Mouse (Mus musculus): ENCODE measurements around the gene Myom1.

DNA sequence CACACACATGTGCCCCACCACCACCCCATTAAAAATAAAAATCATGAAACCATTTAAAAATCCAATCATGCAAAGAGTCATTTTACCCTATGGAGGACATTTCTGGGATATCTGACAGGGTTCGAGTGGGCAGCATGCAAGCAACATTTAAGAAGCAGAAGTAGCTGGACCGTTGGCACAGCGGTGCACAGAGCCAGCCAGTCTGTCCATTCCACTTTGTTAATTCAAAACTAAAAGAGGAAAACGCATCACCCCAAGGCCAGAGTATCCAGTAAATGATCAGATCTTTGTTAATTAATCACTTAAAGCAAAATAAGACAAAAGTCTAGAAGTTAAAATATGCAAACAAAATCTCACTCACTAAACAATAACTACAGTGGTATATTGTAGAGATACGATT is 133.4 kb downstream of the Myom1 start:
- TF ChIP-seq CTCF (IDR thresholded peaks at IDR 0.05; ENCODE audit: control insufficient read depth, insufficient read depth, insufficient replicate concordance, low read depth, low read length) (no peak), POLR2A (IDR thresholded peaks at IDR 0.05; ENCODE audit: control insufficient read depth, low read depth, low read length) (no peak)
